Mouse (Mus musculus): ENCODE measurements around the gene Slc1a7.
A peak's percentile ranks its signal among the peaks of the same experiment; 100 is the strongest.

Slc1a7 gene

DNA sequence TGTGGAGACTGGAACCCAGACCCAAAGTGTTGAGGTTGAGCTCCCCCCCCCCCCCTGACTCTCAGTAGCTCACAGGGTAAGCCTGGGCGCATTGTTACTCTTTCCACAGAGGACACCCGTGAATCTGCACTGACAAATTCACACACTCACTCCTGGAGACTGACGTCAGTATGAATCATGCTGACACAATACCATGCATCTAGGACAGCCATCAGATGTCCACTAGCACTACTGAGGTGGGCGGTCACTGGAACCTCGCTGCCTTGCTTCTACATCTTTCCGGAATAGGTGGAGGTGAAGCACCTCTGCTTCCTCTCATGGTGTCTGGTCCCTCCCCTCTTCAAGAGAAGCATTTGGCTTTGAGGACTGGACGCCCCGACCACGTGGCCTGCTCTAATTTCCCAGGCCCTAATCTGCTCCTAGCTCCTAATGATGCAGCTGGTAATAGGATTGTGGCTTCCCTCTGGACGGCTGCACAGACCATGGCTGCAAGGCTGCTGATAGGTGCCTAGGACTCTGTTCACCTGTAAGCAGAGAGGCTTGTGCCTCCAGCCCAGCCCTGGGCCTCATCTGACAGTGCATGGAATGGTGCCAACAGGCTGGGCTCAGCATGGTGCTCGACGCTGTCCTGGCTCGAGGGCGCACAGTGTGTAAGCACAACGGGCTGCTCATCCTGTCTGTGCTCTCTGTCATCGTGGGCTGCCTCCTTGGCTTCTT lies at the start of gene Slc1a7:
Gene Slc1a7 (plus strand): TSS at position 367 of the 717 bp plus-strand sequence.
- no peak for DNase-seq

- DNase-seq: no peak
Measured at GRCm38 (mm10) chr4:107920336-107920735, 47.8 kb upstream of the Slc1a7 start.

- no peak for DNase-seq
Measured at GRCm38 (mm10) chr4:107921152-107921695, 46.9 kb upstream of the Slc1a7 start.

DNA sequence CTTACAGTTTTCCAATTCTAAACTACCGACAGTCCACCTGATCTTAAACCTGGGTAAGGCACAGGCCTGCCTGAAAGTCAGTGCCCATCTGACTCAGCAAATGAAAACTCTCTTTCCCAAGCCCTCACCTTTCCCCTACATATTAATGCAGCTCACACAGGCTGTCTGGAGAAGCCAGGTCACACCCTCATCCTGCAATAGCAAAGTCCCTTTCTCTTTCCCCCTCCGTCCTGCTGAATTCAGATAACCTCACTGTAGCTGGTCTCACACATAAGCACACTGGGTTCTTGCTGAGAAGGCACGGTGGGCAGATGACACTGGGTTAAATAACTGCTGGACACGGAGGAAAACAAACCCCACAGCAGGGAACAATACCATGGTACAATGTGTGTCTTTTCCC lies 46.2 kb upstream of the Slc1a7 start:
- DNase-seq: no peak

- DNase-seq: peak; percentile 96 to 97
Measured at GRCm38 (mm10) chr4:107923145-107923802, 44.9 kb upstream of the Slc1a7 start, which contains the start of gene Cpt2. Cpt2 (minus strand) TSS chr4:107923610.

GRCm38 (mm10) chr4:107923803-107924194 lies 44.3 kb upstream of the Slc1a7 start:
- no peak for DNase-seq

DNA sequence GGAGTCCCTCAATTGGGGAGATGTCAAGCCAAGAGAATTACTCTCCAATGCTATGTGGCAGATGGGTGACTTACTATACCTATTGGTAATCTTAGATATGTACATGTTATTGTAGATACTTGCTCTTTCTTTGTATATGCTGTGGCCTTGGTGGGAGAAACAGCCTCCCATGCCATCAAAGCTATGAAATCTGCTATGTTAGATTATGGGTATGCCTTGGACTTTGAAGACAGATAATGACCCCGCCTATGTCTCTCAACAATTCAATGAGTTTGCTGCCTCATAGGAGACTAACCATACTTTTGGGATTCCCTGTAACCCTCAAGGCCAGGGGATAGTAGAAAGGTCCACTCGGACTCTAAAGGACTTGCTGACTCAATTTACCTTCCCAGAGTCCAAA lies 39.9 kb upstream of the Slc1a7 start:
- DNase-seq: no peak

DNA sequence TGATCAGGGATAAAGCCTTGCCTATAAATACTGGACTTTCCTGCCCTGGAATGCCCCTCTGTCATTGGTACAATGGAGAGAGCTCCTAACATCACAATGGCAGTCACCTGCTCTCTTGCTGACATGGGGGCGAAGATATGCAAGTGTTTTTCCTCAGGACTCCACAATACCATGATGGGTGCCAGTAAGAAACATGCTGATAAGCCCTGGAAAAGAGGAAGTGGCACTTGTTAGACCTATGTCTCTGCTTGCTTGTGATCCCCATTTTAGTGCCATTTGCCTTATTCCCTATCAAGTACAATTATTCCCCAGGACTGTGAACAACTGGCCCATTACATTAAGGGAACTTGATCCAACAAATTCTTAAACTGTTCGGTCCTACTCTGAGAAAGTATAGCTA lies 39.4 kb upstream of the Slc1a7 start:
- DNase-seq: no peak

DNA sequence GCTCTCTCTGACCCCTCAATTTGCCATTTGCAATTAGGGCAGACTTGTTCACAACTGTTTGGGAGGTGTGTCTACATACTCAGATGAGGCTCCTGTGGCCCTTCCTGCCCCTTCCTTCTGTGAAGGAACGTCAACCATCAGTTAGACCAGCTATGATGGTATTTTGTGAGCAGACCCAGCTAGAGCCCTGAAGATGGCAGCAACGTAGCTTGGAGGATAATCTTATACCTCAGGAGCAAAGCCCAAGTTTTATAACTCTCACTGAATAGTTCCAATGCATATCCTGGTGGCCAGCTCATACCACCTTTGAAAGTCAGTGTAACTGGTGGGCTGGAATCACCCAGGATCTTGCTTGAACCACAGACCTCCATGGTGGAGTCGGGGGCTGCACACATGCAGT lies 36.7 kb upstream of the Slc1a7 start:
- DNase-seq: no peak

DNA sequence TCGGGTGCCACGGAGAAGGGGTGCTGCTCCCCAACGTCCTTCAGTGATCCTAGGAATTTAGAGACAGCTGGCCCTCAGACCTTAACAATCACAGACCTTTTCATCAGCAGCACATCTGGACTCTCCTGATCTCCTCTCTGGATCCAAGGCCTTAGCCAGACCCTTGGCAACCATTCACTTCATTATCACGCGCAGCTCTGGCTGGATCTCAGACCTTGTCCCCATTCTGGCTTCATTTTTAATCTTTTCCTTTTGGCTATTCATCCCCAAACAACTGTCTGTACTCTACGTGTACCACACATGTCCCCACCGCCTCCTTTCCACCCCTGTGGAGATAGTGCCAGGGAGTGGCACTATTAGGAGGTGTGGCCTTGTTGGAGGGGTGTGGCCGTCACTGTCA lies 34.9 kb upstream of the Slc1a7 start:
- no peak for DNase-seq

- peak; percentile 5 to 13 for DNase-seq
Measured at GRCm38 (mm10) chr4:107935254-107935653, 32.9 kb upstream of the Slc1a7 start.

GRCm38 (mm10) chr4:107937338-107937737 lies 30.8 kb upstream of the Slc1a7 start:
- DNase-seq: peak; percentile 46 to 53

GRCm38 (mm10) chr4:107938124-107938523 lies 30.0 kb upstream of the Slc1a7 start:
- DNase-seq: no peak

- DNase-seq: no peak
Measured at GRCm38 (mm10) chr4:107942741-107943140, 25.4 kb upstream of the Slc1a7 start.

- no peak for DNase-seq
Measured at GRCm38 (mm10) chr4:107944141-107944540, 24.0 kb upstream of the Slc1a7 start.

DNA sequence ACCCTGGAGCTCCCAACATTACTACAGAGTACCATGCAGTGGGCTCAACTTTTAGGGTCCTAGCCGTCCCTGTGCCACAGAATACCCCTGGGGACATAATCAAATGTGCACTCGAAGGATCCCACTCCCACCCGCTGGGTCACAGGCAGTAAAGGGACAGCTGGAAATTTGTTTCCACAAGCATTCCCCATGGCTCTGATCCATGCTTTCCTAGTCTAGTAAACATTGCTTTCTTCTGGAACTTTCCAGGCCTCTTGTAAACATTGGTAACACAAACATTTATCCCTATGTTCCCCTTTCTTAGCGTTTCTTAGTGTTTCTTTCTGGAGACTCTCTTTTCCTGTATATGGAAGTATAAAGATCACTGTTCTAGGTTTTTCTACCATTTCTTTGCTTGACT lies 18.2 kb upstream of the Slc1a7 start:
- no peak for DNase-seq

DNA sequence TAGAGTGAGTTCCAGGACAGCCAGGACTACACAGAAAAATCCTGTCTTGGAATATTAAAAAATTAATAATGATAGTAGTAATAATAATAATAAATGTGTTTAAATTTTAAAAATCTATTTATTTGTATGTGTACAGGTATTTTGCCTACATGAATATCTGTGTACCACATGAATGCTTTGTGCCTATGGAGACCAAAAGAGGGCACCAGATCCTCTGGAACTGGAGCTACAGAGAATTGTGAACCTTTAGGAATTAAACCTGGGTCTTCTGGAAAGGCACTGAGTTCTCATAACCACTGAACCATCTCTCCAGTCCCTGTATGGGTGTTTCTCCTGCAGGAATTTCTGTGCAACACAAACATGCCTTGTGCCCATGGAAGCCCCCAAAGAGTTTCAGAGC lies 15.3 kb upstream of the Slc1a7 start:
- DNase-seq: no peak

DNA sequence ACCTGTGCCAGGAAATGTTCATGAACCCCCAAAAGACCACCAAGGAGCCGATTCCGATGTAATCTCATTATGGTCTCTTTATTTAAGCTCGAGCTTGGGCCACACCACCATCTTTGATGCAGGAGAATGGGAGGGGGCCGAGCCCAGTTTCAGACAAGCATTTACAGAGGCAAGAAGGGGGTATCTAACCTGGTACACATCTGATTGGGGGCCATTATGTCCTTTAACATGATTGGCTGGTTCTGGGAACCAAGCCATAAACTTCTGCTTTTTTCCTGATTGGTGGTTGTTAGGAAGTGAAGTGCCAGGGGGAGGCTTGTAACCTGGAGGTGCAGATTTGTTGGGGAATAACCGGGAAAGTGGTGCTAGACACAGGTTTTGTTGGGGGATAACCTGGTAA lies 12.4 kb upstream of the Slc1a7 start:
- no peak for DNase-seq

DNA sequence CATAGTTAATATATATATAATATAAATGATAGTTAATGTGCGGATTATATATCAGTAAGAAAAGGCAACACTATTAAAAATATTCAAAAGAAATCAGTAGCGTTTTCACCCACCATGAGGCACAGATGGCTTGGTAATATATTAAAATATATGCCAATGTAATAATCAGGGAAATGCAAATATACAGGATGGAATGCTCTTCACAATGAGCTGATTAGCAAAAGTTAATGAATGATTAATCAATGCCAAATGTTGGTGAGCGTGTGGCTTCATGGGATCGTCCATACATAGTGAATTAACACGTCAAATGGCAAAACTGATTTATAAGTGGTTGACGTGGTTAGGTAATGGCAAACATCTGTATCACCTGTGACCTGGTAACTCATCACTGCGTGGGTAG lies 9.6 kb upstream of the Slc1a7 start:
- DNase-seq: no peak

GRCm38 (mm10) chr4:107962044-107962732 lies 5.9 kb upstream of the Slc1a7 start:
- DNase-seq: no peak

DNA sequence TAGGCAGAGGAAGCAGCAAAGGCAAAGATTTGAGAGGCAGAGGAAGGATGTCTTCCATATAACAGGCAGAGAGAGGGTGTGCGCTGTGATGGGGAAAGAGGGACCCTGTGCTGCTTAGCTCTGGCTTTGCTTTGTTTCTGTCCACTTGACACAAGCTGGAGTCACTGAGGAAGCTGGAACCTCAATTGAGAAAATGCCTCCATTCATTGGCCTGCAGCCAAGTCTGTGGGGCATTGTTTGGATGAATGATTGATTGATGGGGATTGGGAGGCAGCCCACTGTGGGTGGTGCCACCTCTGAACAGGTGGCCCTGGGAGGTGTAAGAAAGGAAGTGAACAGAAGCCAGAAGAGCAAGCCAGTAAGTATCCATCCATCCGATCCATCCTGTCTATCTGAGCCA lies 5.3 kb upstream of the Slc1a7 start:
- DNase-seq: no peak

DNA sequence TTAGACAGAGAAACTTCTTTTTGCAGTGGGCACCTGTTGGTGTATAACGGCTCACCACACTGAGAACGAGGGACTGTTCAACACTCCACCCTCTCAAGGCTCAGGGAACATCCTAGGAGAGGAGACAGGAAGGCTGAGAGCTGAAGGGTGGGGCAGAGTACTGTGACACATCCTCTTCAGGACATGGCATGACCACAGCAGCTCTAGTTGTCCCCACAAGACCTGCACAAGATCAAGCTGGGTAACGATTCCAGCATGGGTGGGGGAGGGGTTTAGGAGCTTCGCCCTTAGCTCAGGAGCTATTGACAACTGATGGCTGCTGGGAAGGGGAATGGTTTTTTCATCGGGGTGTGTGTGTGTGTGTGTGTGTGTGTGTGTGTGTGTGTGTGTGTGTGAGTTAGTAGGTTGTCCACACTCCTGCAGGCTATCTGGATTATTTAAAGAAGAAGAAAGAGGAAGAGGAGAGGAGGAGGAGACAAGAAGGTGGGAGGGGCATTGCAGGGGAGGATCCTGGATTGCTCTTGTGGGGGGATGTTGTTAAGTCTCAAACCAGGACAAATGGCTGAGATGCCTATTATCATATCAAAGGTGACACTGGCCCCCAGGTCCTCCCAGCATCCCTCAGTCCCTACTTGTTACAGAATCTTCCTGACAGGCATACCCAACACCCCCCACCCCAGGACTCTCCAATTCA lies 1.6 kb upstream of the Slc1a7 start:
- no peak for DNase-seq

DNA sequence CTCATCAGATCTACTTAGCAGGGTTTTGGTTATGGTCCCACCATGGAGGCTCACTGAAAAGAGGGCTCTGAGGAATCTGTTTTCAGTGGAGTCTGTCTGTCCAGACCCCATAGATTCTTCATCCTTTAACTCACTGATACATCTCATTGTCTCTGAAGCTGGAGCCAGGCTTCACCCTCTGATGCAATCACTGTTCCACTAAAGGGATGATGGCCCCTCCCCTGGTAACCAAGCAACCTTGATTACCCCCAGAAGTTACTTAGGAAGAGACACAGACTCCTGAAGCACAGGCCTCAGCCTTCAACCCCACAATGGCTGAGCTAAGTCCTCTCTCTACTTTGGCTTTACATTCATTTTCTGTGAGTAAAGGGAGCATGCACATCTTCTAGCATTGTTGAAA lies 1.6 kb downstream of the Slc1a7 start:
- no peak for DNase-seq

Measured in B cell, adult 2 months (primary cell).